Mouse (Mus musculus): Measurements from ENCODE around the gene Olfr331.

- TF ChIP-seq CTCF (IDR thresholded peaks at IDR 0.05; ENCODE audit: low read depth) = no peak
- TF ChIP-seq EP300 (optimal IDR thresholded peaks at IDR 0.05) = no peak
These were observed 49.6 kb downstream of the Olfr331 start, which contains the start of gene Lypd9 for GRCm38 (mm10) chr11:58452759-58453158.
